Mouse (Mus musculus) E14TG2a.4 (cell line): ENCODE data around the gene Mecr.

Source experiments
- CTCF ChIP-seq: conservative IDR thresholded peaks from 2 replicates; pipeline ENCODE4 v1.5.1; 2014; ENCODE audit warnings: low read length
- NANOG ChIP-seq: IDR thresholded peaks from 2 replicates; pipeline ENCODE4 v1.6.1; 2014; ENCODE audit warnings: borderline replicate concordance, low read length, mixed read lengths

DNA sequence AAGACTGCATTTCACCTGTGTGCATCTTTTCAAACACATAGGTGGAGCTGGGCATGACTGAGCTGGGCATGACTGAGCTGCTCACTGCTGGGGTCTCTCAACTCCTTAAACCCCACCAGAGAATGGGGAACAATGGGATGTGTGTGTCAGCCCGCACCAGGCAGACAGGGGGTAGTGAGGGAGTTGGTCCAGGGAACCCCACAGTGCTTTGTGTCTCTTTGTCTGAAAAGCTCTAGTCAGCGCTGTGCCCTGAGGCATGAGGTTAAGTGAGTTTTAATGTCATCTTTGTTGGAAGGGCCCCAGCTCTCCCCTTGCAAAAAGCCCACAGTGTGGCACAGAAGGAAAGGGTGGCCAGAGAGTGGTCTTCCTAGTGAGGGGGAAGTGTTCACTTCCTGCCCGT, 18.3 kb upstream of the Mecr start:
- TF ChIP-seq CTCF (no peak), NANOG (no peak)
